Mouse (Mus musculus) lung, postnatal 0 days (tissue): ENCODE measurements around the gene Bcl2l14. TPM values are rescaled to one million over a fixed set of nuclear protein-coding genes. Genes with fewer than 3 reads are reported as not detected.

Source experiments
- ATAC-seq: fragments of 200-750 bp; cut with Nextera tagmentation; 2 replicates; pipeline ENCODE4 v1.8.0; 2017; ENCODE audit warnings: moderate library complexity
- DNase-seq: peaks from one replicate; pipeline ENCODE4 v3.0.0-alpha.2; 2016; ENCODE audit warnings: low spot score
- H3K27ac ChIP-seq: fragments of 300-500 bp; sonication (generic); 2 replicates; pipeline ENCODE4 v1.5.1; 2014; ENCODE audit warnings: antibody characterized with exemption, mild to moderate bottlenecking, low read length, mixed read lengths
- H3K27me3 ChIP-seq: fragments of 300-500 bp; sonication (generic); replicated peaks from 2 replicates; pipeline ENCODE4 v1.6.1; 2014; ENCODE audit warnings: low read length, mixed read lengths; ENCODE audit not compliant: insufficient read depth
- H3K36me3 ChIP-seq: fragments of 300-500 bp; sonication (generic); 2 replicates; pipeline ENCODE4 v1.6.1; 2014; ENCODE audit warnings: low read length, mixed read lengths; ENCODE audit not compliant: insufficient read depth
- H3K4me1 ChIP-seq: fragments of 300-500 bp; sonication (generic); 2 replicates; pipeline ENCODE4 v1.6.1; 2014; ENCODE audit warnings: antibody characterized with exemption, low read depth, low read length, mixed read lengths; ENCODE audit not compliant: insufficient read depth
- H3K4me2 ChIP-seq: fragments of 300-500 bp; sonication (generic); replicated peaks from 2 replicates; pipeline ENCODE4 v1.6.1; 2014; ENCODE audit warnings: low read depth, mild to moderate bottlenecking, low read length, moderate library complexity, mixed read lengths
- H3K4me3 ChIP-seq: fragments of 300-500 bp; sonication (generic); 2 replicates; pipeline ENCODE4 v1.5.1; 2014; ENCODE audit warnings: low read depth, low read length
- H3K9ac ChIP-seq: fragments of 300-500 bp; sonication (generic); replicated peaks from 2 replicates; pipeline ENCODE4 v1.6.1; 2014; ENCODE audit warnings: low read depth, mild to moderate bottlenecking
- H3K9me3 ChIP-seq: fragments of 300-500 bp; sonication (generic); 2 replicates; pipeline ENCODE4 v1.6.1; 2016; ENCODE audit warnings: low read length, mixed read lengths
- CTCF ChIP-seq: IDR thresholded peaks from 2 replicates; pipeline ENCODE4 v1.5.1; 2016; ENCODE audit warnings: antibody characterized with exemption, mild to moderate bottlenecking
- EP300 ChIP-seq: IDR thresholded peaks from 2 replicates; pipeline ENCODE4 v1.6.1; 2016; ENCODE audit warnings: antibody characterized with exemption, mild to moderate bottlenecking, control low read depth
- WGBS: fragments of 180-500 bp; shearing (Covaris S2); extraction: QIAGEN DNeasy Blood & Tissue Kit; methylation state at CpG from one replicate; pipeline ENCODE4 v1.1.7; 2014; 5-methylcytosine and 5-hydroxymethylcytosine counted together
- polyA plus RNA-seq: library from polyadenylated mRNA; unstranded; fragments of >200 nt; fragmentation: Nextera tagmentation; extraction: Ambion mirVana; gene quantifications from 2 replicates; pipeline ENCODE4 v1.2.1, GENCODE M21; 2015

Gene Bcl2l14
- polyA plus RNA-seq, 1 experiment from 2014 or later = 6.6 TPM

DNA sequence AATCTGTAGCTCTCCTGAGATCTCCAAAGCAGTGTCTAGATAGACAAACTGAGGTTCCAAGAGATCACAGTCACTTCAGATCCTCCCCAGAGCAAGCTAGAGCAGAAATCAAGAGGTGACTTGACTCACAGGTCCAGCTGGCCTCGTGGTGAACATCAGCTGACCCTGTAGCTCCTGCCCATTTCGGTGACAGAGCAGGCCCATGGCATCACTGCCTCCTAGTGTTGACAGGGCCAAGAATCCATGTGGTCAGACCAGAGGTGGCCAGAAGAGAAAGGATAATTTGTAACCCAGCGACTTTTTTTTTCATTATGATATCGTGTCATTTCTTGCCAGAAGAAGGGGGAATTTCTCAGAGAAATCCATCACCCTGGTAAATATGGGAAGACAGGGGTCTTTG, 30.2 kb upstream of the Bcl2l14 start:
- H3K27me3 ChIP-seq = no peaks in the 10 kb centered on the region
- 54% methylated on average over 4 of the region's 4 CpGs for WGBS

DNA sequence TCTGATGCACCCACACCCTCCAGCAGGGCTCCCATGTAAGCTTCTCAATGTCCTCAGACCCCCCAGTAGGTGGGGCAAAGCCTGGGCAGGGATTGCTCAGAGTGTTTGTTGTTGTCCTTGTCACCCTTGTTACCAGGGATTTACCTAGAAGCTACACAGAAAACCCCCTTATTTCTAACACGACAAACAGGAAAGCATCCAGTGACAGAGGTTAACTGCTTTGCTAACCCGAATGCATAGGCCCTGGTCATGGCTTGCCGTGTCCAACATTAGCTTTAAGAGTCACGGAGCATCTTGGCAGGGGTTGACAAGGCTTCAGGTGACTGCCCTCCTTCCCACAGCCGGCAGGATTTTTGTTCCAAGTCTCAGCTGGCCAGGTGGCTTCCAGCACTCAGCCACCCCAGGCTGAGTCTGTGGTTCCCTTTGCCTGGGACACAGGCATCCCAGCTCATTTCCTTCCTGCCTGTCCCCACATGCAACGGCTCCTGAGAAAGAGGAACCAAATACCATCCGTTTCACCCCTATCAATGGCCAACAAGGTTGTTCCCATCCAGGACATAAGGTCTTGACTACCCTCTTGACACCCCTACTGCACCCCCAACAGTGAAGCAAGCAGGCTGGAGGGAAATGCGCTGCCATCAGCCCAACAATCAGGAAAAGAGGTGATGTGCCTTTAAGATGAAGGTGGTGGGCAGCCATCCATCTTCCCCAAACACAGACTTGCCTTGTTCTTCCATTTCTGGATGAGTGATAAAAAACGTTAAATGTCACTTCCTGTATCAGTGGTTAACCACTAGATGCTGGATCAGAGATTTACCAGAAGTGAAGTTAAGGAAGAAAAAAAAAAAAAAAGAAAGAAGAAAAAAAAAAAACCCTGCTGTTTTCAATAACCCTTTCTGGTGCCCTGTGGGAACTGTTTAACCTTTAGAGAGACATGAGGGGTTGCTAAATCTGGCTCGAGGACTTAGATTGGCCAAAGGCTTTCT, 29.5 kb upstream of the Bcl2l14 start:
- Histone ChIP-seq H3K4me3 (no peak overlapping the region), H3K27ac (no peak overlapping the region), H3K9me3 (no peaks in the 10 kb centered on the region), H3K36me3 (no peaks in the 10 kb centered on the region), H3K4me2 (no peak overlapping the region), H3K27me3 (no peaks in the 10 kb centered on the region), H3K9ac (no peak overlapping the region), H3K4me1 (no peaks in the 10 kb centered on the region)
- TF ChIP-seq EP300 = no peak
- no peak for TF ChIP-seq CTCF
- 46% methylated on average over 10 of the region's 10 CpGs for WGBS
- DNase-seq (no peak), ATAC-seq (no peak)

More for the DNA sequence above, 30.2 kb upstream of the Bcl2l14 start:
- Histone ChIP-seq H3K27ac (no peak overlapping the region), H3K9me3 (no peaks in the 10 kb centered on the region), H3K4me2 (no peak overlapping the region), H3K4me1 (no peaks in the 10 kb centered on the region), H3K4me3 (no peak overlapping the region), H3K36me3 (no peaks in the 10 kb centered on the region), H3K9ac (no peak overlapping the region)
- 0 out of 2 replicates have a peak, but pooled peaks have one; percentile 53 for ATAC-seq
- TF ChIP-seq CTCF (peak; percentile 64), EP300 (no peak)
- DNase-seq = peak; percentile 15

DNA sequence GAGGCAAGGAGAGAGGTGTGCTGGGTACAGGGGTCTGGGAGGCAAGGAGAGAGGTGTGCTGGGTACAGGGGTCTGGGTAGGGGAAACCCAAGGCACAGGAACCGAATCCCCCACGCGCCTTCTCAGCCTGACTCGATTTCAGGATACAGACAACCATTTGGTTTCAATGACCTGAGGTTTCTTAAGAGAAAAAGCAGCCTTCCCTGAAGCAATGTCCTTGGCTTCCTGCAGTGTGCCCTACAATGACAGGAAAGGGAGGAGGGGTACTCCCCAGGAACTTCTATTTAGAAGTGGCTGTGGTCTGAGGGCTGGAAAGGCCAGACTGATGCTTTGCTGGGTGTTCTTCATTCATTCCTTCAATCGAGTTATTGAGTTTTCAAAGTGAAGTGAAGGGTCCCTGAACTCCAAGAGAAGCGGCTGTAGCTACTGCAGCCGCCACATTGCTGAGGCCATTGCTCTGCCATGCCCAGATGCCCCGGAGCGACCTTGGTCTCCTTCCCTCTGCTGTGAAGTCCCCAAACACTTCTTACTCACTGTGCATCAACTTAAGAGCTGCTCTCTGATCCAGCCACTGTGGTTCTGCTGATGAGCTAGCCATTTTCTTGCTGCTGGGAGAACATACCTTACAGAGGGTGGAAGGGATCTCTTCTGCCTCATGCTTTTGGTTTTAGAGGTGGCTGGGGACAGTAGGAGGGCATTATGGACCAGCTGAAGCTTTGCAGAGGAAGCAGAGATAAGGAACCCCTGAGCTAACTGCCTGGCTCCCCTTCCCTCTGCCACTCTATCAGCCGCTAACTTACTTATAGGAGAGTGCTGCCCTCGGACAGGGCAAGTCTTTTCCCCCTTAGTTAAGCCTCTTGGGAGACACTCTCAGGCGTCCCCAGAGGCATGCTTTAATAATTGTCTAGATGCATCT, 28.5 kb upstream of the Bcl2l14 start:
- ATAC-seq (no peak), DNase-seq (no peak)
- no peaks in the 10 kb centered on the region for H3K27me3 ChIP-seq
- no peak overlapping the region for H3K9ac ChIP-seq
- H3K4me2 ChIP-seq = no peak overlapping the region
- WGBS = 66% methylated on average over 12 of the region's 12 CpGs
- no peaks in the 10 kb centered on the region for H3K36me3 ChIP-seq
- TF ChIP-seq CTCF = no peak
- TF ChIP-seq EP300 = no peak
- no peak overlapping the region for H3K4me3 ChIP-seq
- no peak overlapping the region for H3K27ac ChIP-seq
- no peaks in the 10 kb centered on the region for H3K4me1 ChIP-seq
- no peaks in the 10 kb centered on the region for H3K9me3 ChIP-seq

DNA sequence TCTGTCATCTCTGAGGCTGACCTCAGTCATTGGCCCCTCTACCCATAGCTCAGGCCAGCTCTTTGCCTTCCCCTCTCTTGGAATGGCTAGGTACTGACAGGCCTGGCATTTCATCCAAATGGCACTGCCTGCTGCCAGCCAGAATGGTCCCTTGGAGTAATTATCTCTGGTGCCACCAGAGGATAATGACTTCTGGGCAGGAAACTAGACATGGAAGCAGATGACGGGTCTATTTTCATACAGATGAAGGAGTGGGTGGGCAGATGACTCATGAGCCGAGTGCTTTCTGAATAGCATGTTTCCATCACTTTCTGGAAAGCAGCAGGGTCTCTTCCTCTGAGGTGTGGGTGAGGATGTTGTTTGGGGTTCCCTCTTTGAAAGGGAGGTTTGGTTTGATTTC, 23.2 kb upstream of the Bcl2l14 start:
- no peaks in the 10 kb centered on the region for H3K4me1 ChIP-seq
- H3K36me3 ChIP-seq = no peaks in the 10 kb centered on the region
- DNase-seq (no peak), ATAC-seq (peak; percentile 46)
- no peak overlapping the region for H3K4me2 ChIP-seq
- H3K4me3 ChIP-seq = no peak overlapping the region
- no peak overlapping the region for H3K27ac ChIP-seq
- no peaks in the 10 kb centered on the region for H3K27me3 ChIP-seq
- no peak overlapping the region for H3K9ac ChIP-seq
- no peaks in the 10 kb centered on the region for H3K9me3 ChIP-seq
- TF ChIP-seq EP300 (no peak), CTCF (no peak)
- WGBS = 40% methylated on average over 2 of the region's 2 CpGs

DNA sequence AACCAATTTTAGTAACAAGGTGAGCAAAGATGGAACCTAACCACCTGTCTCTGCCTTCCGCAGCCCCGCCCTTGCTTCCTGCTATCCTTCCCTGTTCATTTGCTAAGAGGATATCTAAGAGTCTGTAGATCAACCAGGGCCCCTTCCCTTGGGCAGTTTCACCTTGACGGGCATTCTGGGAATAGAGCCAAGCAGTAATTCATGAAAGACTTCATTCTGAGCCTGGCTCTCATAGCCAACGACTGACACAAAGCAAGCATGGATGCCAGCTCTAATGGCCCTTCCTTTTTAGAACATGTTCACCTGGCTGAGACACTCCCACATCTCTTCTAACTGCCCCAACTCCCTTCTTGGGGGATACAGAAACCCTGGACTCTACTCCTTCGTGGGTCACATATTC, 18.9 kb upstream of the Bcl2l14 start:
- no peak for ATAC-seq
- WGBS = 57% methylated on average over 5 of the region's 5 CpGs
- TF ChIP-seq EP300 (no peak), CTCF (no peak)
- Histone ChIP-seq H3K36me3 (no peaks in the 10 kb centered on the region), H3K4me3 (no peak overlapping the region), H3K9me3 (no peaks in the 10 kb centered on the region), H3K9ac (no peak overlapping the region), H3K4me1 (no peaks in the 10 kb centered on the region), H3K27ac (no peak overlapping the region), H3K27me3 (no peaks in the 10 kb centered on the region), H3K4me2 (no peak overlapping the region)
- no peak for DNase-seq

DNA sequence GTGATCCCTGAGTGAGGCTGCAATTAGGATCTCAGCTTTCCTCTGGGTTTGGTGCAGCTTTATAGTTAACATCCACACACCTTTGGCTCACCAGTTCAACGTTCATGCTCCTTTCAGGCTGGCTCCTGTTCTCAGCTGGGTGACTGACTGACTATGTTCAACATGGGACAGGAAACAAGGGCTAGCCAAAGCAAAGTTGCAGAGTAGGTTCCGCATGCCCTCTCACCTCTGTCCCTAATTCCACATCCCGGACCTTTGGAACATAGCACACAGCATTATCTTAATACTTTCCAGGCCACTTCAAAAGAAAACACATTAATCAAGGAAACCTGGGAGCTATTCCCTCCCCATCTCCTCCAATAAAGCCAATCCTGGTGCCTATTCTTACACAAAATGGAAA, 18.3 kb upstream of the Bcl2l14 start:
- H3K27ac ChIP-seq = no peak overlapping the region
- H3K4me2 ChIP-seq = no peak overlapping the region
- ATAC-seq = no peak
- H3K4me1 ChIP-seq = no peaks in the 10 kb centered on the region
- H3K9me3 ChIP-seq = no peaks in the 10 kb centered on the region
- TF ChIP-seq EP300 (no peak), CTCF (no peak)
- H3K36me3 ChIP-seq = no peaks in the 10 kb centered on the region
- WGBS = 70% methylated on average over 3 of the region's 3 CpGs
- no peak overlapping the region for H3K9ac ChIP-seq
- H3K27me3 ChIP-seq = no peaks in the 10 kb centered on the region
- no peak overlapping the region for H3K4me3 ChIP-seq
- DNase-seq = no peak
